Mouse (Mus musculus): ENCODE data around the gene Fbxl2.

DNA sequence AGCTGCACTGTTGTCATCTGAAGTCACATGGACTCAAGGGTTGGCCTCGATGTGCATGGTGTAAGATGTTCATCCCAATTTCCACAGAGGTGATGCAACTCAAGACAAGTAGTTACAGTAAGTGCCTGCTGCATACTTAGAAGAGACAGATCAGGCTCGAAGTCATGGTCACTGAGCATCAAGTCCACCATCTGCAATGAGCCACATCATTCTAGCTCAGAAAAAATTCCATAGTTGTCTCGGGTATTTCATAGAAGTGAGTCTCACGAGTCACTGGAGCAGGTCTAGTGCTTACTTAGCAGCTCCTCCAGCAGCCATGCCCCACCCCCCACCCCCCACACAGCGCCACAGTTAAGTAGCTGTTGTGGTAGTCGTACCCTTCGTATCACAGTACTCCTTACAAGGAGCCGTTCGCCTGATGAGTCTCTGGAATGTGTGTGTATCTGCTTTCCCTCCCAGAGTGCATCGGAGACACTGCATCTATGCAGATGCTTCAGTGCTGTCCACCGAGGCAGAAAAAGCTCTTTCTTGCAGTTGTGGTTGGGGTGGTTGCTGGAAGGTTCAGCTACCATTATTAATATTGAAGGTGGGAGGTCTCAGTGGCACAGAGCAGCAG is 68.7 kb downstream of the Fbxl2 start:
- no peak for TF ChIP-seq CTCF (IDR thresholded peaks at IDR 0.05; ENCODE audit: borderline replicate concordance, control insufficient read depth, extremely low read depth, insufficient read depth, low read length, poor library complexity)
- no peak for TF ChIP-seq POLR2A (IDR thresholded peaks at IDR 0.05; ENCODE audit: control insufficient read depth, extremely low read depth, insufficient read depth, low read length, poor library complexity)

Data from thymus, adult 2 months (tissue).